Mouse (Mus musculus) layer of hippocampus, postnatal 25 days (tissue): ENCODE data around the gene Ckb. TPM values are rescaled to one million over a fixed set of nuclear protein-coding genes. Genes with fewer than 3 reads are reported as not detected.
"Not testable (repeated sequence)": the region's sequence is repeated elsewhere in the genome, so short reads cannot be mapped to it uniquely, and the experiment has no call there.

Experiments used
- DNase-seq, 2 experiments: peaks; one replicate each; pipeline ENCODE4 v3.0.0; 2022; ENCODE audit warnings: mixed read lengths in 2 of 2, low spot score in 1 of 2; ENCODE audit errors: extremely low spot score in 1 of 2
- total RNA-seq, 2 experiments: library from RNA; stranded (reverse); gene quantifications; 2 replicates each; pipeline ENCODE4 v1.2.3; 2021

Ckb gene
- total RNA-seq, 2 experiments from 2014 or later: 1,260 to 1,351 TPM

DNA sequence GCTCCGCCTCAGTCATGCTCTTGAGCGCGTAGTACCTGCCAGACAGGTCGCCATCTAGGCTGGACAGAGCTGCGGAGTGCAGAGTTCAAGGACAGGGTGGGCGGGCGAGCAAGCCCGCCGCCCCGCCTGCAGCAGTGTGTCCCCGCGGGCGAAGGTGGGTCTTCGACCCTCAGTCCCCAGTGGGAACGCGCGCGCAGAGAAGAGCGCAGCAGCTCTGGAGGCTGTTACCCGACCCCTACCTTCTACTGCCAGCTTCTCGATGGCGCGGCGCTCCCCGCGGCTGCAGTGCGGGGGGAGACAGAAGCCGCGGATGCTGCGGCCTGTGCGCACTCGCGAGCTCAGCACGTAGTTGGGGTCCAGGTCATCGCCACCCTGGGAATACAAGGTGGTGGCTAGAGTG, 1.2 kb downstream of the Ckb start:
- no peak for DNase-seq

DNA sequence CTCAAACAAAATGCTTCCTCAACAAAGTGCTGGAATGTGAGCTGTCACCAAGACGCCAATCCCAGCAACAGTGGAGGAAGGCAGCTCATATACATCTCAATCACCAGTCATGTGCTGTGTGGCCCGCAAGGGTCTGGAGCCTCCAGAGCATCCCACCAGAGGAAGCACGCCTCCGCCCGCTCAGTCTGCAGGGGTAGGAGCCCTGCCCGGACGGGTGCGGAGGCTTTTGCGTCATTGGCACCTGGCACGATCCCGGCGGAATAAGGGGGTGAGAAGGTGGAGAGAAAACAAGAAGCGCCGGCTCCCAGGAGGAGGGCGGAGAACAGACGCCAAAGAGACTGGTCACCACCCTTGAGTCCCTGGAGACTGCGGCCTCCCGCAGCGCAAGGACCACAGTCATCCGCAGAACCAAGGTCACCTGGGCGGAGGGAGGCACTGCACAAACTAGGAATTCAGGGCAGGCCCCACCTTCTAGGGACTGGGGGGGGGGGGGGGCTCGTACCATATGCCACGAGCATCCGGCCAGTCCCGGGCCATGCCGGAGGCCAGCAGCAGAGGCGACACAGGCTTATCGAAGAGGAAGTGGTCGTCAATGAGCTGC, 1.7 kb downstream of the Ckb start:
- DNase-seq: no peak

DNA sequence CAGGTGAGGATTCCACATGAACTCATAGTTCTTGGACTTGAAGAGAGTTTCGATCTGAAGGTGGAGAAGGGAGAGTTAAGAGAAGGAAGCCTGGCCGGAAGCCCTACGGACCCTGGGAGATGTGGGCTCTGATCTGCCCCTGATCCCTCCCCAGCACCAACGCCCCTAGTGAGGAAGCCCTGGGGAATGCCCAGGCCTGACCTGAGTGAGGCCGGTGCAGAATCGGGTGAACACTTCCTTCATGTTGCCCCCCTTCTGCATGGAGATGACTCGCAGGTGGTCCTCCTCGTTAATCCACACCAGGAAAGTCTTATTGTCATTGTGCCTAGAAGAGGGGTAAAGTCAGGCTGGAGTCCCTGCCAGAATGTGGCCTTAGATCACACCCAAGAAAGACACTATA, 2.2 kb downstream of the Ckb start:
- no peak for DNase-seq

DNA sequence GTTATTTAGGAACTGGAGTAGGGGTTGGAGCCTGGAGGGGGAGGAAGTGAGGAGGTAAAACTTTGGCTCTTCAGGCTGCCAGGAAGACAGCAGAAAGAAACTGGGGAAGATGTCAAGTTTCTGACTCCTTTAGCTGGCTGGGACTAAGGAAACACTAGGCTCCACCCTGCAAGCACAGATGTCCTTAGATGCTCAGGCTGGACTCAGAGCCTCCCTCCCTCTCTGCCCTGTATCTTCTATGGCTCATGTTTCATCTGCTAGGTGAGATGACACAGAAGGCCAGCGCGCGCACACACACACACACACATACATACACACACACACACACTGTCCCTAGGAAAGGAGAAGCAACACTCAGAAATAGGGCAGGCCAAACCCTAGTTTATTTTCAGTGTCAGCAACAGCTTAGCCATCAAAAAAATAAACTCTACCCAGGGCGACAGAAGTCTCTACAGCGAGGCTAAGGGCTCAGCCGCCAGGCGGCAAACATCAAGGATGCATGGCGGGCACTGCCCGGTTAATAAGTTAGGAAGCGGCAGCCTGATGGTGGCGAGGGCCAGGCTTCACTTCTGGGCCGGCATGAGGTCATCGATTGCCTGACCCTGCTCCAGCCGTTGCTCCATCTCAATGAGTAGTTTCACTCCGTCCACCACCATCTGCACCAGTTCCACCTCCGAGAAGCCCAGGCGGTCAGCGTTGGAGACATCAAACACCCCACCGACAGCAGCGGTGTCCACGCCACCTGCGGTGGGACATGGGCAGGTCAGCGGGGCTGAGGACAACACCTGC, 2.9 kb downstream of the Ckb start:
- no peak for DNase-seq

DNA sequence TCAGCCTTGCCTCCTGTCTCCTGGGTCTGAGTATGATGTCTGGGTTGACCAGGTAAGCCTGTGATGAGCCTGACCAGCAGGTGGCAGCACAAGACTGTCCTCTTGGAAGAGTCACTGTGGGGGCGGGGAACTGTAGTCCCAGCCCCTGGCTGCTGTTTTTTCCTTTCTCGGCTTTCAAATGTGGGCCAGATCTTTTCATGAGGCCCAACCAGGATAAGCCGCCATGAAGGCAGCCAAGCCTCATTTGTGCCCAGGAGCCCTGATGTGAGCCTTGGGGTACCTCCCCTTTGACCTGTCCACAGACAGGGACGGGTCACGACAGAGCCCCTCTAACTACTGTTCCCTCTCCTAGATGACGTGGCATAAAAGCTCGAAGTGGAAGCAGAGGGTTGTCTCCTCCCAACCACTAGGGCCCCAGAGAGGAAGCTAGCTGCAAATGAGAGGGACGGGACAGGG, 3.7 kb downstream of the Ckb start:
- DNase-seq: peak; percentile 96 to 100

DNA sequence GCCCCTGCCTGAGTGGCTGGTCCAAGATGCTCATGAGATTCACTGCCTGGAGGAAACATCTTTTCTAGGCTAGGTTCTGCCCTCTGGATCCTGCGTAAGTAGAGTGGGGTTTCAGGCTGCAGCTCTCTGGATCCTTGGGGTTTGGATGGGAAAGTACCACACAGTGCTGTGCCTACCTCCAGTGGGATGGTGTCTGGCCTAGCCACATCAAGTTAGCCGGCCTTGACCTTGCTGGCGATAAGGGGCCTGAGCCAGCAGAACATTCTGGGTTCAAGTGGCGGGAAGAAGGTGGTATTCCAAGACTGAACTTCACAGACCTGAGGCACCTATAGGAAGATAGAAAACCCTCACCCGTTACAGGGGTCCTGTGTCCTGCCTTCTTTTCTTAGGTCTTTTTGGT, 4.7 kb downstream of the Ckb start:
- DNase-seq: no peak

DNA sequence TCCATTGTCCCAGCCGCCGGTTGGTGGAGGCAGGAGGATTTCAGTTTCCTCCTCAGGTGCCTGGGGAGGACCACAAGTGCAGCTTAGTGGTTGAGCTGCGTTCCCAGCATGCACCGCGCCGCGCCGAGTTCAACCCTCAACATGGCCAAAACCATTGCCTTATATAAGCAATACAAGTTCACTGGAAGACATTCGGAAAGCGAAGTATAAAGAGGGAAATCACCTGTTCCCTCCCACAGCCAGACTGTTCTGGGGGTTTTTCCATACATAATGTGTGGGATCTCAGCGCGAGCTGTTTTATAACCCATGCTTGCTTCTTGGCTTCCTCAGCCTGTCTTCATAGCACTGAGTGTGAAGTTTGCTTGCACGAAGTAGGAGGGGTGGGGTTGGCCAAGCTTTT, 5.8 kb downstream of the Ckb start:
- DNase-seq: no peak

DNA sequence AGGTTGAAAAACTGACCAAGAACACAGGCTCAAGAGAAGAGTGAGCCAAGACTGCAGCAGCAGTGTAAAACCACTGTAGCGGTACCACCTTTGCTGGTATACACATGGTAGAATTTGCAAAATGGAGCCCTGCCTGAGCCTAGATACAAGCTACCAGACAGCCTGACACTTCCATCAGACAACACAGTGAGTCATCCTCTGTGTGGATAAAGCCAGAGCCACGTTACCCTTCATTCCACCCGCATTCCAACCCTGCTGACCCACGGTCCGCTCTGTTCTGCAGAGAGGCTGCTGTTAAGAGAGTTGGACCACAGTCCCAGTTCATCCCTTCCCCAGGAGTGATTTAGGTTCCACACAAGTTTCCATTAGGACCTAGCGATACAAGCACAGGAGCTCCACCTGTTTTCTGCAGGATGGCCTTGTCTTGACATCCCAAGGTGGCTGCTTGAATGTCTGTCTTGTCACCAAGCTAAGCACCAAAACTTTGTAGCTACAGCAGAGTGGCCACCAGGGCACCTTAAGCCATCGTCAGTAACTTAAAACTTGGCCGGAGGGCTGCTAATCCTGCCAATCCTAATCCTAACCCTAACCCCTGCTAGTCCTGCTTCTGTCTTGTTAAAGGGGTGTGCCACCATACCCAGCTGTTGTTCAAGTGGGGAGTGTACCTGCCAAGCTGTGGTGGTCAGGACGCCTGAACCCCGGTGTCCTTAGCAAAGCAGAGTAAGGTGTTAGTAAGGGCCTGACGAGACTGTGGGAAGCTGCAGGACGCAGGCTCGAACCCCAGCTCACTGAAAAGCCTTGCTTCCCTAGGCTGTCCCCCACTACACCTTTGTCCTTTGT, 6.9 kb downstream of the Ckb start:
- no peak for DNase-seq

DNA sequence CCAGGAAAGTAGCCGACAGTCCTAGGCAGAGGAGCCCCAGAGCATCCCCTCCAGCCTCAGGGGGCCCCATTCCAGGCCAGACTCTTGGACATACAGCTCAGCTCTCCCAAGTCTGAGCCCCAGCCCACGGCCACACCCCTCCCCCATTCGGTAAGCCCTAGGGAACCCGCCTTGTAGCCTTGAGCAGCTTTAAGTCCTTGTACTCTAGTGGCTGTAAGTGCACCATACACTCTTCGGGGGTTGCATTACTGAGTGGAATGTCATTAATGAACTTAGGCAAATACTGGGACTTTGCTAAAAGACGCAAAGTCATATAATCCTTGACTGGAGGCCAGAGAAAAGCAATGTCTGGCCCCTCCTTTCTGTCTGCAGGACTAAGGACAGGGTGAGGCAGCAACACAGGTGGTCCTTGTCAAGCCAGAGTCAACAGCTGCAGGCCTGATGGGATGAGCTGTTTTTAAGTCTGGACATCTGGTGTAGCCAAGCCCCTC, 7.9 kb downstream of the Ckb start:
- DNase-seq: no peak

DNA sequence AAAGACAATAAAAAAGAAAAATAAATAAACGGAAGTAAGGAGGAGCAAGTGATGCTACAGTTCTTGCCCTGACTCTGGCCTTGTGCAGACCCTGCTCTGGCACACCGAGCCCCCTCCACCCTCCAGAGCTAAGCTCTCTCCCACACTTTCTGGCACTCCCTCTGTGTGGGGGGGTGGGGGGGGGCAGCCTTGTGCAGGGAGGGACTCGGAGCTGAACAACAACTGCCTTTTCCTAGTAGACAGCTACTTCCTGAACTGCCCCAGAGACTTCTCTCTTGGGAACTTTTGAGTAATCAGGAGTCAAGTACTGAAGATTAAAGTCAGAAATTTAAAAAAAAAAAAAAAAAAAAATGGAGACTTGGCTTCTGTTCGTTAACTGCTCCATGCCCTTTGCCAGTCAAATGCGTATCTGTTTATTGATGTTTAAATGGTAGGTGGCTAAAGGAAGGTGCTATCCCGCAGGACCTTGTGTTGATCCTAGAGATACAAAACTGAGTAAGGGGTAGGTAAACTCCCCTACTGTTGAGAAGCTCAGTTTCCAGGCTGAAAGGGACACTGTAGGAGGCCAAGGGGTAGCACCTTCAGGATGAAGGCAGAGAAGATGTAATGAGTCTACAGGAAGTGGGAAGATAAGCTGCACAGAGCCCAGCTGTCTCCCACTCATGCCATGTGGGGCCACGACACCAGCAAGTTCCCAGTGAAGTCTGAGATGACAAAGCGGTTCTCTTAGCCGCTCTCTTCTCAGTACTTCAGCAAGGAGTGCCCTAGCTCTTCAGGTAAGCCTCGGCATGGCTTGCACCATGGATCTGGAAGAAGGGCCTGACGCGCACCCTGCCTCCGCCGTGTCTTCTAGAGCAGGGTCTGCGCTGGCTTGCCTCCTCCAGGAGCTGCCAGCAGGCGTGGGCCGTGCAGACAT, 8.7 kb downstream of the Ckb start:
- no peak for DNase-seq

DNA sequence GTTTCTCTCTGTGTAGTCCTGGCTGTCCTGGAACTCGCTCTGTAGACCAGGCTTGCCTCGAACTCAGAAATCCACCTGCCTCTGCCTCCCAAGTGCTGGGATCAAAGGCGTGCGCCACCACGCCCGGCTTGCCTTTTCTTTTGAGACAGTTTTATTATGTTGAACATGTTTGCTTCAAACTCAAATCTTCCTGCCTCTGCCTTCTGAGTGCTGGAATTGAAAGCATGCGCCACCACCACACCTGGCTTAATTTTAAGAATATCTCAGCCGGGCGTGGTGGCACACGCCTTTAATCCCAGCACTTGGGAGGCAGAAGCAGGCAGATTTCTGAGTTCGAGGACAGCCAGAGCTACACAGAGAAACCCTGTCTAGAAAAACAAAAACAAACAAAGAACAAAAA, 10.6 kb downstream of the Ckb start:
- DNase-seq: not testable (repeated sequence)

DNA sequence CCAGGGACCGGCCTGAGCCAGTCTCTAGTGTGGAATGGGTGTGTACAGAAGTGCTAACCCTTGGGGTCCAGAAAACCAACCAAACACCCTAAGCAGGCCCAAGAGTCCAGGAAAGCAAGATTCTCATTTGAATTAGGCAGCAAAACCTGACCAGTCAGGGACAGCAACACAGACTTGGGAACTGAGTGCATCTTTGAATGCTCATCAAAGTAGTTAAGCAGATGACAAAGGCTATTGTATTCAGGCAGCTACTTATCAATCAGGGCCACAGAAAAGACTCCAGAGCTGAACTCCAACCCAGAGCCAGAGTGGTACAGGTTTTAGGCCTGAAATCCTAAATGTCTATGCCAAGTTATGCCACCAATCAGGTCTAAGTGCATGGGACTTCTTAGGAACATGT, 11.5 kb downstream of the Ckb start:
- no peak for DNase-seq

DNA sequence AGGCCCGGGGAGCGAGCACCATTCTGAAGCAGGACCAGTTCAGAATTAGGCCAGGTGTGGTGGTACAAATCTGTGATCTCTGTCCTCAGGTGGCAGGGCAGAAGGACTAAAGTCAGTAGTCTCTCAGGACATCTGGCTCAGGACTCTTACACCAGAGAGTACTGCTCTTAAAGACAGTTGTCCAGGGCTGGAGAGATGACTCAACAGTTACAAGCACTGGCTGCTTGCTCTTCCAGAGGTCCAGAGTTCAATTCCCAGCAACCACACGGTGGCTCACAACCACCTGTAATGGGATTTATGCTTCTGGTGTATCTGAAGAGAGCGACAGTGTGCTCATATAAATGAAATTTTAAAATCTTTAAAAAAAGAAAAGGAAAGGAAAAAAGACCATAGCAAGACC, 12.8 kb downstream of the Ckb start:
- DNase-seq: no peak

DNA sequence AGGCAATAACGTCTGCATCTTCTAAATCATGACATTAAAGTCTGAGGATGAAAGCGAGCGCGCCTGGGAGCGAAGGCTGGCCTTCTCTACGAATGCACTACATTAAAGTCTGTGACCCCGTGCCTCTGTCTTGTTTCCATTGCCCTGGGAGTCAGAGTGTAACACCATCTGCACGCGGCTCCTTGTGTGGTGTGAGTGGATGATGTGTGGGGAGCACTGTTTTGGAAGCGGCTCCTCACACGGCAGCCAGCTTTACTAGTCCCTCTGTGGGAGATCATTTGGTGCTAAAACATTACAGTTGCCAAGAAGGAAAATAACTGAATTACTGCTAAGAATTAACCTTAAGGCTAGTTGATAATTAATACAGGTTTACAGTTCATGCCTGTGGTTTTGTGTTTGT, 16.4 kb downstream of the Ckb start:
- DNase-seq: no peak

DNA sequence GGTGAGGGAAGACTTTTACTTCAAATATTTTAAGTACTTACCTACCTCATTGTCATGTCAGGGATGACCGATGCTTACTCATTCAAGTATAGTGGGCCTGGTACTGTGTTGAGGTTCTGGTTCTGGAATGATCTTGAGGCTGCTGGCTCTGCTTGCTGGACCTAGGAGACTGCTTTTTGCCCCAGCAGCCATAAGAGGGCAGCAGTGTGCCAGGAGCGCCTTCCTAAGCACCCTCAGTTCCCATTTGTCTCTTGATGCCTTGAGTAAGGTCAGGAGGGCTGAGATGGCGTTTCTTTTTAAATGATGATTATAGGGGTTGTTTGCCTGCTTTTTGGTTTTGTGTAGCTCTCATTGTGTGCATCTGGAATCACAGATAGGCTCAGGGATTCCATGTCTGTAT, 18.7 kb downstream of the Ckb start:
- DNase-seq: peak; percentile 68 to 75

DNA sequence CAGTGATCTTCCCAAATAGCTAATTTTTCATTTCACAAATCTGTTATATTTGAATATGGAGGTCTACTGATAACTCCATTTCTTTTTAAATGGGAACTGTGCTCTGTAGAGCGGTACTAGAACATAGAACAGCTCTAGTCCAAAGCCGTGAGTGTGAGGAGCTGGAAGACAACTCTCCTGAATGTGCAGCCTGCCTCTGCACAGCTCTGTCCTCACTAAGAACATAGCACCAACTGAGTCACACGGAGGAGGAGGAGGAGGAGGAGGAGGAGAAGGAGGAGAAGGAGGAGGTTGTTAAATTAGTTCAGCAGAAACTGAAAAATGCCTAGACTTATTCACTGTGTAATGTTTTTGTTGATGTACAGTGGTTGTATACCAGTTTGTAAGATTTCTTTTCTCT, 19.2 kb downstream of the Ckb start:
- no peak for DNase-seq

DNA sequence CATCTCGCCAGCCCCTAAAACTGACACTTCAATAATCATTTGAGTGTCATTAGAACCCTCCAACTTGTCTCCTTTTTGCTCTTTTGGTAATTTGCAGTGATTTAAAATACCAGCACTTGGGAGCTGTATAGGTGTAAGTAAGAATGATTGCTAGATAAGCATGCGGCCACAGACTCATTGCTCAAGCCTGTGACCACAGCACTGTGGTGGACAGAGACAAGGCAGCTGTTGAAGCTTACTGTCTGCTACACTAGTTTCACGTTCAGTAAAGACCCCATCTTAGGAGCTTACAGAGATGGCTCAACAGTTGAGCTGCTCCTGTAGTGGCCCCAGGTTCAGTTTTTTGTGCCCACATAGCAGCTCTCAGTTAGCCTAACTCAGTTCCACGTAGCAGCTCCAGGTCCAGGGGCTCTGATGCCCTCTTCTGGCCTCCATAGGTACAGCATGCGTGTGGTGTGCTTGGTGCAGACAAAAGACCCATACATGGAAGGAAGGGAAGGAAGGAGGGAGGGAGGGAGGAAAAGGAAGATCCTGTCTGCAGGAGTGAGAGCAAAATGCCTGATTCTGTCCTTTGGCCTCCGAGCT, 24.0 kb downstream of the Ckb start:
- peak in 1 of 2 experiments; percentile 71 for DNase-seq
